Mouse (Mus musculus): ENCODE results near the gene Gm33815.
"Not testable (repeated sequence)": the region's sequence is repeated elsewhere in the genome, so short reads cannot be mapped to it uniquely, and the experiment has no call there.

Gene Gm33815

GRCm38 (mm10) chrY:69320832-69321231 lies at the start of gene Gm33815:
Gm33815 (plus strand) TSS chrY:69321132.
- not testable (repeated sequence) for DNase-seq (ENCODE audit: low spot score)
